Mouse (Mus musculus): Measurements from ENCODE around the gene Prrxl1.

GRCm38 (mm10) chr14:32553198-32553903 lies 45.9 kb upstream of the Prrxl1 start:
- no peak for TF ChIP-seq POLR2AphosphoS2 (IDR thresholded peaks at IDR 0.05; ENCODE audit: insufficient read length, low read depth)
- no peak for TF ChIP-seq MAX (IDR thresholded peaks at IDR 0.05; ENCODE audit: low read depth)
- TF ChIP-seq USF1 (IDR thresholded peaks at IDR 0.05; ENCODE audit: low read depth) = no peak
- TF ChIP-seq MYOD1 (IDR thresholded peaks at IDR 0.05; ENCODE audit: control insufficient read depth in 1 of 3, insufficient read length in 2 of 3, low read depth in 2 of 3) = no peak
